Mouse (Mus musculus) bone marrow macrophage, adult 2 months (primary cell): ENCODE data around the gene Aif1l.
A peak's percentile ranks its signal among the peaks of the same experiment; 100 is the strongest.

Experiments used
- CTCF ChIP-seq: IDR thresholded peaks from 2 replicates; pipeline ENCODE4 v1.5.1; 2012; ENCODE audit warnings: low read depth, mild to moderate bottlenecking, low read length, moderate library complexity
- POLR2A ChIP-seq: IDR thresholded peaks from 2 replicates; pipeline ENCODE4 v1.6.1; 2012; ENCODE audit warnings: mild to moderate bottlenecking, low read depth, low read length, borderline replicate concordance

- TF ChIP-seq POLR2A, result no peak
- peak; percentile 61 for TF ChIP-seq CTCF
Observed at GRCm38 (mm10) chr2:31965110-31965509, 15.2 kb downstream of the Aif1l start.
